Mouse (Mus musculus) cerebellum, postnatal 4 days (tissue): ENCODE measurements at regions not wholly inside any gene's neighbourhood (a gene's known extent, or its start where the extent isn't known, plus 50 kb on each side); places are given as distances from the start of the nearest gene placed in this dataset.

ENCODE experiments used
- DNase-seq, 2 experiments: peaks; one replicate each; pipeline ENCODE4 v3.0.0; 2022; ENCODE audit warnings: low spot score in 2 of 2, mixed read lengths in 1 of 2

GRCm38 (mm10) chr10:19078047-19078446, 62.6 kb upstream of the Tnfaip3 start:
- no peak for DNase-seq

GRCm38 (mm10) chr10:19068377-19068776, 52.9 kb upstream of the Tnfaip3 start:
- DNase-seq: no peak

GRCm38 (mm10) chr10:19067623-19068022, 52.2 kb upstream of the Tnfaip3 start:
- DNase-seq: no peak

- DNase-seq: no peak
Measured at GRCm38 (mm10) chr10:19066821-19067350, 51.4 kb upstream of the Tnfaip3 start.
